Mouse (Mus musculus) stomach, postnatal 0 days (tissue): ENCODE measurements around the gene Frmd4b.

Experiments used
- CTCF ChIP-seq: IDR thresholded peaks from 2 replicates; pipeline ENCODE4 v1.5.1; 2016; ENCODE audit warnings: antibody characterized with exemption, low read depth, mild to moderate bottlenecking, moderate library complexity
- EP300 ChIP-seq: optimal IDR thresholded peaks from 2 replicates; pipeline ENCODE3; 2016; ENCODE audit warnings: antibody characterized with exemption

DNA sequence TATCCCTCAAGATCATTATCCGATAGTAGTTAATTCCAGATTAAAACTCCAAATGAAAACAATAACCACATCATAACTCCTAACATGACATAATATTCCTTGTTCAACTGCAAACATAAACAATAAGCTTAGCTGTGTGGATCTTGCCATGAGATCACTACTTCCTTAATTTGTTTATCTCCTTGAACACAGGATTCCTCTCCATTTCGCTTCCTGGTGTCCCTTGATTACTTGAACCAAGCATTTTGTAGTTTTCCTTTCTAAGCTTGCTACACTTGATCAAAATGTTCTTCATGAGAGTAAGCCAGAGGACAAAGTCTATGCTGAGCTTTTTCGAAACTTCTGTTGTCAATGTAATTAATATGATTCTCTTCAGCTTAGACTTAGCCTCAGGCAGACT, 209.4 kb downstream of the Frmd4b start:
- TF ChIP-seq EP300 (no peak), CTCF (no peak)
